Mouse (Mus musculus): ENCODE data around the gene Hnrnpa1. TPM values are rescaled to one million over a fixed set of nuclear protein-coding genes. Genes with fewer than 3 reads are reported as not detected.

The Hnrnpa1 gene
- polyA plus RNA-seq, 1 experiment from 2014 or later, result 1,196 TPM

MicroRNAs encoded within 50 kb of the gene (microRNA counts, 519-probe panel; counts per million panel counts)
- microRNA mmu-miR-148b, result 6,431 counts per million, percentile 69 among the panel's probes with 10 or more counts

Small RNAs within 50 kb of the gene (microRNA-seq; reads per million reads assigned to microRNA genes)
- gene Mir148b, result 304 reads per million, percentile 64 among the genes with 10 or more reads in this experiment

Other genes with a start within 250 kb of the Hnrnpa1 start
- gene Hoxc8, start 249.8 kb upstream of the Hnrnpa1 start, polyA plus RNA-seq (2016; fragmentation: Nextera tagmentation; extraction: Ambion mirVana), result not detected in 2 replicates
- not detected in 2 replicates for gene Hoxc6, start 242.2 kb upstream of the Hnrnpa1 start, polyA plus RNA-seq (2016; fragmentation: Nextera tagmentation; extraction: Ambion mirVana)
- 0.09 TPM in 1 of 2 replicates, not detected in the other for gene Hoxc4, start 221.5 kb upstream of the Hnrnpa1 start, polyA plus RNA-seq (2016; fragmentation: Nextera tagmentation; extraction: Ambion mirVana)
- gene Smug1, start 73.3 kb upstream of the Hnrnpa1 start, polyA plus RNA-seq (2016; fragmentation: Nextera tagmentation; extraction: Ambion mirVana), result 27.5 and 28.9 TPM in 2 replicates
- gene Cbx5, start 616 bp upstream of the Hnrnpa1 start, polyA plus RNA-seq (2016; fragmentation: Nextera tagmentation; extraction: Ambion mirVana), result 203 and 216 TPM in 2 replicates
- 3.4 and 3.8 TPM in 2 replicates for gene Nfe2, start 18.0 kb downstream of the Hnrnpa1 start, polyA plus RNA-seq (2016; fragmentation: Nextera tagmentation; extraction: Ambion mirVana)
- gene Copz1, start 32.3 kb downstream of the Hnrnpa1 start, polyA plus RNA-seq (2016; fragmentation: Nextera tagmentation; extraction: Ambion mirVana), result 232 and 235 TPM in 2 replicates
- gene Gpr84, start 70.2 kb downstream of the Hnrnpa1 start, polyA plus RNA-seq (2016; fragmentation: Nextera tagmentation; extraction: Ambion mirVana), result 0.10 and 0.20 TPM in 2 replicates
- gene Zfp385a, start 99.7 kb downstream of the Hnrnpa1 start, polyA plus RNA-seq (2016; fragmentation: Nextera tagmentation; extraction: Ambion mirVana), result 19.6 and 20.8 TPM in 2 replicates
- gene Itga5, start 126.3 kb downstream of the Hnrnpa1 start, polyA plus RNA-seq (2016; fragmentation: Nextera tagmentation; extraction: Ambion mirVana), result 19.0 and 21.2 TPM in 2 replicates
- not detected in 2 replicates for gene Gtsf1, start 190.0 kb downstream of the Hnrnpa1 start, polyA plus RNA-seq (2016; fragmentation: Nextera tagmentation; extraction: Ambion mirVana)
- gene Gtsf2, start 208.0 kb downstream of the Hnrnpa1 start, polyA plus RNA-seq (2016; fragmentation: Nextera tagmentation; extraction: Ambion mirVana), result 0.34 TPM in 1 of 2 replicates, not detected in the other
- gene Nckap1l, start 213.4 kb downstream of the Hnrnpa1 start, polyA plus RNA-seq (2016; fragmentation: Nextera tagmentation; extraction: Ambion mirVana), result 1.8 TPM in 2 replicates